Comparison of ENCODE assay signal across 19 mouse cellular contexts in the genomic region with DNA sequence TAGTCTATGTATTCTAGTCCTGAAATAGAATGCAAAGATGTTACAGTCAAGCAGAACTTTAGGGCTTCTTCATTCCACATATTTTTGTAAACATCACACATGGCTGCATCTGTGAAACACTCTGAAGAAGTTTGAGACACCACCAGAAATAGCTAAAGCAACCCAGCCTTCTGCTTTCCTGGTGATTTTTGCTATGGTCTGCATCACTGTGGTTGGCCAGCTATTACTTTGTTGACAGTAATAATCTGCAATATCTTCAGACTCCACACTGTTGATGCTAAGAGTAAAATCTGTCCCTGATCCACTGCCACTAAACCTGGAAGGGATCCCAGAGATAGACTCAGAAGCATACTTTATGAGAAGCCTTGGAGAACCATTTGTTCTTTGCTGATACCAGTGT.
DNase-seq lines count a peak whose midpoint lies in the region; ATAC-seq and TF ChIP-seq lines count a peak whose summit lies in the region.
"Had no signal": no experiment of that assay in that cellular context is flagged by ENCODE, and none has a peak within 500 bp of the region (broad histone marks: within the 10 kb centered on the region; RNA-seq: fewer than 3 reads in every experiment).

No protein-coding gene starts in this region.

- H3K4me1 ChIP-seq in bone marrow, adult 2 months (ENCODE audit: control insufficient read depth, insufficient read depth, low read length) = no peaks in the 10 kb centered on the region; the same call in 1 of the 2 replicates
- H3K4me1 ChIP-seq: embryonic facial prominence, embryonic 10.5 days; forebrain, embryonic 13.5 days; heart, embryonic 10.5 days; hindbrain, embryonic 13.5 days had no signal

- H3K4me3 ChIP-seq in bone marrow, adult 2 months (replicated peaks; ENCODE audit: control insufficient read depth, low read depth, low read length) = no peak overlapping the region
- H3K4me3 ChIP-seq: embryonic facial prominence, embryonic 10.5 days; forebrain, embryonic 13.5 days; heart, embryonic 10.5 days; hindbrain, embryonic 13.5 days had no signal

- TF ChIP-seq POLR2A in bone marrow, adult 2 months (IDR thresholded peaks at IDR 0.05; ENCODE audit: borderline replicate concordance, control insufficient read depth, low read depth, low read length) = no peak

- no peak for TF ChIP-seq CTCF in bone marrow, adult 2 months (IDR thresholded peaks at IDR 0.05; ENCODE audit: control insufficient read depth, insufficient read depth, low read length)

- peak overlapping the region; percentile 19; the same call in 1 of the 2 replicates for H3K27ac ChIP-seq in bone marrow, adult 2 months (ENCODE audit: control insufficient read depth, insufficient read depth, low read depth, low read length, poor library complexity)
- H3K27ac ChIP-seq: embryonic facial prominence, embryonic 10.5 days; forebrain, embryonic 13.5 days; heart, embryonic 10.5 days; hindbrain, embryonic 13.5 days; hindbrain, postnatal 0 days had no signal

- intact Hi-C loops in left cerebral cortex, postnatal 25 days (cut with DNase I) = no loop called here

- DNase-seq in frontal cortex, postnatal 10 days (ENCODE audit: low spot score in 2 of 2) = no peak
- DNase-seq in left cerebral cortex, postnatal 25 days (ENCODE audit: low spot score in 2 of 2) = peak; percentile 1 to 7
- DNase-seq in left cerebral cortex, adult 18-20 months (ENCODE audit: low spot score in 2 of 2) = no peak
- peak; percentile 40 for DNase-seq in telencephalon, adult 2 months (ENCODE audit: low read depth, low spot score)
- DNase-seq in urinary bladder, postnatal 4 days (ENCODE audit: low spot score in 2 of 2) = no peak
- DNase-seq: adrenal gland, postnatal 10 days; cerebellum, adult 2 months; cerebellum, postnatal 10 days; gastrocnemius, postnatal 10 days; heart, adult 18-20 months; heart, postnatal 10 days; heart, postnatal 4 days had no signal

- ATAC-seq in frontal cortex, adult (ENCODE audit: low TSS enrichment) = peak; percentile 94
- ATAC-seq: forebrain, embryonic 13.5 days; hindbrain, postnatal 0 days had no signal

Comparison
In these comparisons a context has a peak if more than half of its experiments do, and no peak if none do; other contexts are left out.
1. DNase-seq: peak in left cerebral cortex, postnatal 25 days (2 of 2) and telencephalon, adult 2 months (single experiment); none in frontal cortex, postnatal 10 days (0 of 2), left cerebral cortex, adult 18-20 months (0 of 2) and urinary bladder, postnatal 4 days (0 of 2).